Mouse (Mus musculus): ENCODE measurements around the gene Spta1.

- TF ChIP-seq CTCF (IDR thresholded peaks at IDR 0.05 in 2 of 3, conservative IDR thresholded peaks at IDR 0.05 in 1 of 3; ENCODE audit: control insufficient read depth in 1 of 3, insufficient read depth in 1 of 3, low read depth in 2 of 3, low read length in 3 of 3, poor library complexity in 1 of 3, severe bottlenecking in 1 of 3) = no peak
- TF ChIP-seq ELF1 (IDR thresholded peaks at IDR 0.05; ENCODE audit: low read depth, low read length) = no peak
- no peak for TF ChIP-seq JUND (IDR thresholded peaks at IDR 0.05; ENCODE audit: low read depth, low read length)
- no peak for TF ChIP-seq ZKSCAN1 (IDR thresholded peaks at IDR 0.05; ENCODE audit: low read depth, low read length)
- TF ChIP-seq POLR2A (IDR thresholded peaks at IDR 0.05; ENCODE audit: control insufficient read depth in 1 of 2, insufficient read depth in 1 of 2, low read depth in 1 of 2, low read length in 2 of 2, poor library complexity in 1 of 2) = no peak
- TF ChIP-seq ETS1 (IDR thresholded peaks at IDR 0.05; ENCODE audit: low read depth, low read length) = no peak
- TF ChIP-seq RCOR1 (IDR thresholded peaks at IDR 0.05; ENCODE audit: low read depth, low read length) = no peak
- TF ChIP-seq MEF2A (IDR thresholded peaks at IDR 0.05; ENCODE audit: extremely low read depth, insufficient replicate concordance, low read depth, low read length, poor library complexity, severe bottlenecking) = no peak
- TF ChIP-seq MYC (IDR thresholded peaks at IDR 0.05; ENCODE audit: low read depth, low read length) = no peak
- no peak for TF ChIP-seq KAT2A (conservative IDR thresholded peaks at IDR 0.05; ENCODE audit: low read depth, low read length)
- TF ChIP-seq EP300 (IDR thresholded peaks at IDR 0.05; ENCODE audit: low read depth in 1 of 2, low read length in 2 of 2) = no peak
These were observed 39.7 kb downstream of the Spta1 start for GRCm38 (mm10) chr1:174212286-174212685.

Data from MEL (cell line).